Mouse (Mus musculus): Measurements from ENCODE around the gene Tmem95. TPM values are rescaled to one million over a fixed set of nuclear protein-coding genes. Genes with fewer than 3 reads are reported as not detected.
A peak's percentile ranks its signal among the peaks of the same experiment; 100 is the strongest.

The Tmem95 gene
- total and polyA plus RNA-seq, 3 experiments: not detected

- dilution Hi-C loops (cut with MboI; ENCODE audit: extremely low pct_ligation_motif_present, extremely low pct_unique_long_range_greater_than_20kb, low sequenced_read_pairs): no loop called here
- no peaks in the 10 kb centered on the region for H3K9me3 ChIP-seq (replicated peaks; ENCODE audit: low read length)
These were observed 40.9 kb downstream of the Tmem95 start for GRCm38 (mm10) chr11:69836703-69837576.

GRCm38 (mm10) chr11:69835966-69836335 lies 41.9 kb downstream of the Tmem95 start:
- H3K79me2 ChIP-seq (replicated peaks; ENCODE audit: control insufficient read depth, extremely low read depth, insufficient read depth, poor library complexity, severe bottlenecking): no peaks in the 10 kb centered on the region

More at GRCm38 (mm10) chr11:69836703-69837576, 40.9 kb downstream of the Tmem95 start:
- TF ChIP-seq CHD2 (IDR thresholded peaks at IDR 0.05; ENCODE audit: low read length): peak; percentile 47; the same call in 1 of the 2 replicates
- TF ChIP-seq ZKSCAN1 (IDR thresholded peaks at IDR 0.05; ENCODE audit: borderline replicate concordance, low read depth, low read length): no peak
- TF ChIP-seq JUND (conservative IDR thresholded peaks at IDR 0.05; ENCODE audit: low read depth, low read length): no peak
- in situ Hi-C loops (cut with MboI; ENCODE audit: low pct_ligation_motif_present, low pct_unique_long_range_greater_than_20kb, low sequenced_read_pairs): no loop called here
- H3K79me2 ChIP-seq (replicated peaks; ENCODE audit: control insufficient read depth, extremely low read depth, insufficient read depth, poor library complexity, severe bottlenecking): no peaks in the 10 kb centered on the region
- DNase-seq (ENCODE audit: extremely low read depth): no peak
- H3K4me2 ChIP-seq (ENCODE audit: insufficient read depth, low read depth, poor library complexity, severe bottlenecking): peak overlapping the region; percentile 98
- peaks cover 38% of the 10 kb centered on the region for H3K27me3 ChIP-seq (replicated peaks)
- no peak overlapping the region for H3K27ac ChIP-seq (ENCODE audit: insufficient read depth, low read depth)
- H3K36me3 ChIP-seq (replicated peaks in 1 of 2; ENCODE audit: control insufficient read depth in 1 of 2, insufficient read depth in 1 of 2, low read length in 1 of 2): peaks cover 3 to 9% of the 10 kb centered on the region in 2 experiments
- peak overlapping the region; percentile 66 for H3K9ac ChIP-seq (ENCODE audit: insufficient read depth, low read depth)
- peaks cover 10 to 18% of the 10 kb centered on the region in 2 experiments for H3K4me1 ChIP-seq (ENCODE audit: control insufficient read depth in 1 of 2, insufficient read depth in 2 of 2)
- peak overlapping the region; percentile 59 to 100 (median 62) for H3K4me3 ChIP-seq (replicated peaks in 1 of 3; ENCODE audit: low read depth in 2 of 3, low read length in 2 of 3, poor library complexity in 1 of 3)

DNA sequence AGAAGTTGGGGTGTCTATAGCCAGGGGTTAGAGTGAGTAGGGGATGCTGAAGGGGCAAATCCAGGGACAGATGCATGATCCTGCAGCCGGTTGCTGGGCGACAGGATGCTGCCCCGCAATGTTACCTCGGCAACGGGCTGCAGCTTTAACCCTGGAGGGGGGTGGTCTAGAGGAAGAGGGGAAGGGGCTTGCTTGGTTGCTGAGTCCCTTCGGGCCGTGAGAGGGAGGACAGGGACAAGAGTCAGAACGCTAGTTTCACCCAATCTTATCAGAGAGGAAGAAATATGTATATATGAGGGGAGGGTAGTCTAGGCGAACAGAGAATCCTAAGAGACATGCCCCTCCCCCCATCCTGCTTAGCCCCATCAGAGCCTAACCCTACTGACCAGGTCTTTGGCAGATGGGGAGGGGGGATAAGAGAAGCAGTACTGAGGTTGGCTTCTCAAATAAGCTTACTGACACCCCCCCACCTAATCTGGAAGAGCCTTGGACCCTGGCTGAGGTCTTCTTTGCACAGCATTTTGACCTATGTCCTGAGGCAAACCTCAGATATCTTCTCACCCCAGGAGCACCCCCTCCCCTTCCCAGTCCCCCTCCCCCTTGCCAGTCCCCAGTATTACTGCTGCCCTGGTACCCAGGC lies 42.4 kb downstream of the Tmem95 start:
- no peak overlapping the region for H3K9ac ChIP-seq (ENCODE audit: insufficient read depth, low read depth)
- no peak overlapping the region for H3K4me3 ChIP-seq (replicated peaks in 1 of 3; ENCODE audit: low read depth in 2 of 3, low read length in 2 of 3, poor library complexity in 1 of 3)
- no peaks in the 10 kb centered on the region for H3K9me3 ChIP-seq (replicated peaks; ENCODE audit: low read length)
- DNase-seq (ENCODE audit: extremely low read depth): no peak
- H3K27ac ChIP-seq (ENCODE audit: insufficient read depth, low read depth): no peak overlapping the region
- peaks cover 3 to 9% of the 10 kb centered on the region in 2 experiments for H3K36me3 ChIP-seq (replicated peaks in 1 of 2; ENCODE audit: control insufficient read depth in 1 of 2, insufficient read depth in 1 of 2, low read length in 1 of 2)
- TF ChIP-seq RCOR1 (conservative IDR thresholded peaks at IDR 0.05; ENCODE audit: low read depth, low read length): no peak
- no peak for TF ChIP-seq ETS1 (conservative IDR thresholded peaks at IDR 0.05; ENCODE audit: low read depth, low read length)
- no peak for TF ChIP-seq MXI1 (IDR thresholded peaks at IDR 0.05; ENCODE audit: low read depth, low read length)
- no peak for TF ChIP-seq POLR2AphosphoS2 (IDR thresholded peaks at IDR 0.05; ENCODE audit: low read depth, low read length)
- TF ChIP-seq RAD21 (IDR thresholded peaks at IDR 0.05; ENCODE audit: low read depth, low read length): no peak
- no peak for TF ChIP-seq MAFK (IDR thresholded peaks at IDR 0.05; ENCODE audit: insufficient replicate concordance, low read length)
- TF ChIP-seq MAX (IDR thresholded peaks at IDR 0.05; ENCODE audit: low read length): no peak
- TF ChIP-seq HCFC1 (IDR thresholded peaks at IDR 0.05; ENCODE audit: low read depth, low read length): no peak
- no peak for TF ChIP-seq CHD1 (IDR thresholded peaks at IDR 0.05; ENCODE audit: low read depth, low read length)
- no peak for TF ChIP-seq EP300 (IDR thresholded peaks at IDR 0.05; ENCODE audit: low read length)
- no peak for TF ChIP-seq SMC3 (IDR thresholded peaks at IDR 0.05; ENCODE audit: low read depth, low read length)
- no peak for TF ChIP-seq NRF1 (IDR thresholded peaks at IDR 0.05; ENCODE audit: low read depth, low read length)
- no peak for TF ChIP-seq SIN3A (IDR thresholded peaks at IDR 0.05; ENCODE audit: low read length)
- no peak for TF ChIP-seq MEF2A (IDR thresholded peaks at IDR 0.05; ENCODE audit: borderline replicate concordance, low read depth, low read length)
- no peak for TF ChIP-seq MAZ (IDR thresholded peaks at IDR 0.05; ENCODE audit: low read depth, low read length)
- TF ChIP-seq IRF4 (IDR thresholded peaks at IDR 0.05; ENCODE audit: low read depth, low read length): no peak
- H3K4me1 ChIP-seq (ENCODE audit: control insufficient read depth in 1 of 2, insufficient read depth in 2 of 2): peaks cover 10 to 18% of the 10 kb centered on the region in 2 experiments
- dilution Hi-C loops (cut with MboI; ENCODE audit: extremely low pct_ligation_motif_present, extremely low pct_unique_long_range_greater_than_20kb, low sequenced_read_pairs): no loop called here
- no peak overlapping the region for H3K4me2 ChIP-seq (ENCODE audit: insufficient read depth, low read depth, poor library complexity, severe bottlenecking)
- in situ Hi-C loops (cut with MboI; ENCODE audit: low pct_ligation_motif_present, low pct_unique_long_range_greater_than_20kb, low sequenced_read_pairs): no loop called here
- no peaks in the 10 kb centered on the region for H3K79me2 ChIP-seq (replicated peaks; ENCODE audit: control insufficient read depth, extremely low read depth, insufficient read depth, poor library complexity, severe bottlenecking)
- peaks cover 49% of the 10 kb centered on the region for H3K27me3 ChIP-seq (replicated peaks)

More at GRCm38 (mm10) chr11:69835966-69836335, 41.9 kb downstream of the Tmem95 start:
- TF ChIP-seq JUND (conservative IDR thresholded peaks at IDR 0.05; ENCODE audit: low read depth, low read length) (no peak), TCF12 (IDR thresholded peaks at IDR 0.05; ENCODE audit: low read depth, low read length) (no peak), IRF4 (IDR thresholded peaks at IDR 0.05; ENCODE audit: low read depth, low read length) (no peak)
- peaks cover 10 to 18% of the 10 kb centered on the region in 2 experiments for H3K4me1 ChIP-seq (ENCODE audit: control insufficient read depth in 1 of 2, insufficient read depth in 2 of 2)
- no peak overlapping the region for H3K4me2 ChIP-seq (ENCODE audit: insufficient read depth, low read depth, poor library complexity, severe bottlenecking)
- no peak overlapping the region for H3K9ac ChIP-seq (ENCODE audit: insufficient read depth, low read depth)
- no peak overlapping the region for H3K27ac ChIP-seq (ENCODE audit: insufficient read depth, low read depth)
- in situ Hi-C loops (cut with MboI; ENCODE audit: low pct_ligation_motif_present, low pct_unique_long_range_greater_than_20kb, low sequenced_read_pairs) (no loop called here), dilution Hi-C loops (cut with MboI; ENCODE audit: extremely low pct_ligation_motif_present, extremely low pct_unique_long_range_greater_than_20kb, low sequenced_read_pairs) (no loop called here)
- H3K36me3 ChIP-seq (replicated peaks in 1 of 2; ENCODE audit: control insufficient read depth in 1 of 2, insufficient read depth in 1 of 2, low read length in 1 of 2): peaks cover 3 to 9% of the 10 kb centered on the region in 2 experiments
- DNase-seq (ENCODE audit: extremely low read depth): no peak
- no peak overlapping the region for H3K4me3 ChIP-seq (replicated peaks in 1 of 3; ENCODE audit: low read depth in 2 of 3, low read length in 2 of 3, poor library complexity in 1 of 3)
- peaks cover 45% of the 10 kb centered on the region for H3K27me3 ChIP-seq (replicated peaks)
- H3K9me3 ChIP-seq (replicated peaks; ENCODE audit: low read length): no peaks in the 10 kb centered on the region

All from CH12.LX (cell line).